Mouse (Mus musculus) thymus, postnatal 25 days (tissue): ENCODE measurements around the gene Igf1.

Source experiments
- DNase-seq: peaks from one replicate; pipeline ENCODE4 v3.0.0; 2022

Gene Igf1

GRCm38 (mm10) chr10:87858013-87858806 is at the start of gene Igf1:
TSS of gene Igf1 (plus strand) at chr10:87858265.
- no peak for DNase-seq

GRCm38 (mm10) chr10:87812157-87813072 is 45.6 kb upstream of the Igf1 start:
- DNase-seq: no peak

DNA sequence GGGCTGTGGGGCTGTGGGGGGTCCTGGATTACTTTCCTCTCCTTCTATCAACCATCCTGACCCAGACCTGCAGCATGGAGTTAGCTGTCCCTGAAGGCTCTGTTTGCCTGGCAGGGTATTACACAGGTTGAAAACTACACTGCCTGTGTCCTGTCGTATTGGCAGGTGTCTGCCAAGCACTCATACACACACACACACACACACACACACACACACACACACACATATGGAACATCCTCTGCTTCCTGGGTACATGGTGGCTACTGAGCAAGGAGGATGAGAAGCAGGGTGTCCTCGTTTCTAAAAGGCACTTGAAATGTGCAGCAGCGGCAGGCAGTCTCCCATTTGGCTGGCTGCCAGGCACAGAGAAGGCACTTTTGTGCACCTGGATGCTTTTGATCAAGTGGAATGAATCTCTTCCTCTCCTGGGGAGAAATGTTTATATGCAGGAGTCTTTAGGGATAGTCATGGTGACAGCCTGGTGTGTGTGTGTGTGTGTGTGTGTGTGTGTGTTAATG is 44.9 kb upstream of the Igf1 start:
- DNase-seq: no peak

- no peak for DNase-seq
Measured at GRCm38 (mm10) chr10:87816861-87817260, 41.2 kb upstream of the Igf1 start.

DNA sequence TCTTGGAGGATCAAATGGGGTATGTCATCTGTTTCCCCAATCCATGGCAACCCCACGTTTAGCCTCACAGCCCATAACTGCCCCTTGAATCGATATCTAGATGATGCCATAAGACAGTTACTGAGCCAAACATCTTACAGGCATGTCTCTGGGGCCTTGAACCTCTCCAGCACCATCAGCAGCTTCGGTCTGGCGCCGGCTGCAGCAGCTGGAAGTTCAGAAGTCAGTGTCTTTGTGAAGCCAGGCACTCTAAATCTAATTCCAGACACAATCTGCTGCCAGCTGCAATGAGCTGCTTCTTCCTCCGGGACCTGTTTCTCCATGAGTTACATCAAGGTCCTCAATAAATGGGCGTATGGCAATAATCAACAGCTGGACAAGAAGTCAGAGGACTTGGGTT is 40.3 kb upstream of the Igf1 start:
- DNase-seq: no peak

- no peak for DNase-seq
Measured at GRCm38 (mm10) chr10:87821906-87822305, 36.2 kb upstream of the Igf1 start.

- no peak for DNase-seq
Measured at GRCm38 (mm10) chr10:87830012-87830411, 28.1 kb upstream of the Igf1 start.

- DNase-seq: no peak
Measured at GRCm38 (mm10) chr10:87830639-87831038, 27.4 kb upstream of the Igf1 start.

DNA sequence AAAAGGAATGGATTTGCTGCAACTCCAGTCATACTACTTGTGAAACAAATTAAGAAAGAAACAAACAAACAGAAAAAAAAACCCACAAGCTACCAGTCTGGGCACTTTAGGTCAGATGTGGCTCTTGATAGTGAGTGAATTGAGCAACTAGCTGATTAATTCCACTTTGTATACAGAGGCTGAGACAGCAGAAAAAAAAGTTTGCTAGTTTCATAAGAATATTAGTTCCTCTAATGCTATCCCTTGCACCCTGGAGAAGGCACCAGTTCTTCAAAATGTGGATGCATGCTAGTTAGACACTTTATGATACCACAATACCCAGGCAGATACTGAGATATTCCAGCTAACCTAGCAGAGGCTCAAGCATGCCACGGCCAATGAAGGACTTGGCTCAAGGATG is 26.0 kb upstream of the Igf1 start:
- no peak for DNase-seq

- DNase-seq: no peak
Measured at GRCm38 (mm10) chr10:87839454-87839853, 18.6 kb upstream of the Igf1 start.

DNA sequence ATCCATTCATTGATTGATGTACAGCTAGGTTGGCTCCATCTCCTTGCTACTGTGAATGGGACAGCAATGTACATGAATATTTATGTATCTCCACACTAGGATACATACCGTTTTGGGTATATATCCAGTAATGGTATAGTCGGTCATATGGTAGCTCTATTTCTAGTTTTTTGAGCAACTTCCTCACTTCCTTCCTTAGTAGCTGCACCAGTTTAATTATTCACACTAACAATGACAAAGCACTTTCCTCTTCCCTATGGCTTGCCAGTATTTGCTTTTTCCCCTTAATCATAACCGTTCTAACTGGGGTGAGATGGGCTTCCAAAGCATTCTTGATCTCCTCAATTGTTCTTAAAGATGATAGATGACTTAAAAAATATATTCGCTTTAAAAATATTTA is 15.6 kb upstream of the Igf1 start:
- no peak for DNase-seq

GRCm38 (mm10) chr10:87844917-87845552 is 13.0 kb upstream of the Igf1 start:
- no peak for DNase-seq

DNA sequence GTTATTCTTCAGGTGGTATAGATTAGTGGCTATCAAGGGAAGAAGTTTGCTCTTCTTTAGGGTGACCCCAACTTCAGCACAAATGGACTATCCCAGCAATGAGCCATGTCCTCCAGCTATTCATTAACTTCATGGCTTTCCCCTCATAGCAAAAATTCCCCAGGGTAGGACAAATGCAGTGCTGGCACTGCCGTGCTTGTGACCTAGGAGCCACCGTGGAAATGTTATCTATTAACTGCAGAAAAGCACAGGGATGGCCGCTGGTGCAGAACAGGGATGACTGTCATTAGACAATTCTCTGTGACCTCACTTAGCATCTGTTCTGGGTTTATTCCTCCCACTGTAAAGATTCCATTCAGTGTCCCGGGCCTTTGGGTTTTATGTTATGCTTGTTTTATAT is 10.2 kb upstream of the Igf1 start:
- no peak for DNase-seq

GRCm38 (mm10) chr10:87848419-87848818 is 9.6 kb upstream of the Igf1 start:
- DNase-seq: no peak

DNA sequence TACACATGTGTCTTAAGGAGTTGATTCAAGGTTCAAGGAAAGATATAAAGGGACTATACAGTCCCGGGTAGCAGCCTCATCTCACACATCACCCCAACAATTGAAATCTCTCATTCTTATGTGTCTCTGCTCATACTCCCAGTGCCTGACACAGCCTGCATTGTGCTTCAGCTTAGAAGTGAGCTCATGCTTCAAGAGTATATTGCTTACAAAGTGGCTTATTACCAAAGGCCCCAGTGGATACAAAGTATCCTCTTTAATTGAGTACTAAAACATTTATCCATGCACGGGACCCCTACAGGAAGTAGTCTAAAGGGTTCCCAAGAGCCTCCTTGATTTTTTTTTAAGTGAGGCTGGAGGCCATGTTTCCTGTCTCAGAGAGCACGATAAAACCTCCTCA is 6.6 kb upstream of the Igf1 start:
- DNase-seq: no peak

GRCm38 (mm10) chr10:87854408-87854807 is 3.7 kb upstream of the Igf1 start:
- peak; percentile 33 for DNase-seq

- no peak for DNase-seq
Measured at GRCm38 (mm10) chr10:87855423-87856122, 2.5 kb upstream of the Igf1 start.

- DNase-seq: no peak
Measured at GRCm38 (mm10) chr10:87857215-87857955, 680 bp upstream of the Igf1 start.

DNA sequence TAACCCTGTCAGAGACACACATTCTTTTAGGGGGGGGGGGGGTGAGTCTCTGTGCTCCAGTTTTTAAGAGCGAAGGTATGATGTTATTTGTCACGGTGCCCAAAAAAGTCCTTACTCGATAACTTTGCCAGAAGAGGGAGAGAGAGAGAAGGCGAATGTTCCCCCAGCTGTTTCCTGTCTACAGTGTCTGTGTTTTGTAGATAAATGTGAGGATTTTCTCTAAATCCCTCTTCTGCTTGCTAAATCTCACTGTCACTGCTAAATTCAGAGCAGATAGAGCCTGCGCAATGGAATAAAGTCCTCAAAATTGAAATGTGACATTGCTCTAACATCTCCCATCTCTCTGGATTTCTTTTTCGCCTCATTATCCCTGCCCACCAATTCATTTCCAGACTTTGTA is 874 bp downstream of the Igf1 start:
- DNase-seq: no peak

DNA sequence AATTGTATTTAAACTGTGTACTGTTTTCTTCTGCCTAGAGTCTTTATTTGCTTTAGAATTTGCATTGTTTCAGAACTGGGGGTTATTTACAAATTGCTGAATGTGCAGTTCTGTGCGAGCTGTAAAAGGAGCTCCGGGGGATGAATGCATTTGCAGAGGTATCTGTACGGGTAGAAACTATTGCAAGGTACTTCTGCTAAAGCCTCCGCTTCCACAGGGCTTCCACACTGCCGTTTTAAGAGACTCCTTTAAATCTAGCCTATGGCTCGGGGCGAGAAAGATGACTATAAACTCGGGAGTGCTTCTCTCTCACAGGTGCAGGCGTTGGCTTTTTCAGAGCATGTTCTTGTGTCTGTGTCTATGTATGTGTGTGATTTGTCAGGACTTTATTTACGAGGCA is 1.4 kb downstream of the Igf1 start:
- no peak for DNase-seq

GRCm38 (mm10) chr10:87860181-87861103 is 2.4 kb downstream of the Igf1 start:
- DNase-seq: no peak
